Mouse (Mus musculus) testis, adult 2 months (tissue): Measurements from ENCODE around the gene Casq2.

Experiments
- CTCF ChIP-seq: fragments of 200-500 bp; IDR thresholded peaks from 2 replicates; pipeline ENCODE4 v1.5.1; 2012; ENCODE audit warnings: low read depth, mild to moderate bottlenecking, inconsistent platforms, low read length, moderate library complexity; ENCODE audit not compliant: control insufficient read depth, insufficient read depth, insufficient replicate concordance
- POLR2A ChIP-seq: fragments of 200-500 bp; IDR thresholded peaks from 2 replicates; pipeline ENCODE4 v1.6.1; 2012; ENCODE audit warnings: low read depth, mild to moderate bottlenecking, inconsistent platforms, low read length, moderate library complexity; ENCODE audit not compliant: control insufficient read depth

DNA sequence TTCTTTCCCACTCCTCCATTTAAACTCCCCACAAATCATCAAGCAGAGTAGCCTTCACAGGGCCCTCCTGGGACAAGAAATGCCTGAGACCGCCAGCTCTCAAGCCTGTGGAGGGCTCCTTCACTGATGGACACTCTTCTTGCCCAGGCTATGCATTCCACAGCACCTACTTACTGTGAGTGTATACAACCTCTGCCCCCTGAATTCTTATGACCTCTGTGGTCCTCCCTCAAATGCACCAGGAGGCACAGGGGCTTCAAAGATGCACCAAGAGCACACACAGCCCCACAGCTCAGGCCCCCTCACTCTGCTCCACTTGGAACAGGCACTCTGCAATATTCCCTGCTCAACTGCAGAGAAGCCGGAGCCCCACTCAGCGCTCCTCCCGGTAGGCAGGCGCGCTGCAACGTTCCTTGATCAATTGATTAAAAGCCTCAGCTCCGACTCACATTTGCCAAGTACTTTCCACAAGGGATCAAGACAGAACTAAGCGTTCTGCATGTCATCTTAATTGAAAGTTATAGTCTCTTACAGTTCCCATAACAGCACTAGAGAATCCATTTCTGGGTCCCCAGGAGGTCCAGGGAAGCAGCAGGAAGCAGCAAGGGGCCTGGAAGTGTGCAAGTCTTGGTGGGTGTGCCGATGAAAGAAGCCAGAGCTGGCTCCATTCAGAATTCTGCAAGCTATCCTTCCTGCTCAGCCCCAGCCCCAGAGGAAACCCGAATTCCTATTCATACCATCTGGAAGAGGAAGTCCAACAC, 108.3 kb downstream of the Casq2 start:
- TF ChIP-seq POLR2A: no peak
- no peak for TF ChIP-seq CTCF
